Mouse (Mus musculus) neural tube, embryonic 14.5 days (tissue): ENCODE measurements at regions not wholly inside any gene's neighbourhood (a gene's known extent, or its start where the extent isn't known, plus 50 kb on each side); places are given as distances from the start of the nearest gene placed in this dataset.
"Not testable (repeated sequence)": the region's sequence is repeated elsewhere in the genome, so short reads cannot be mapped to it uniquely, and the experiment has no call there.

Experiments used
- ATAC-seq: fragments of 200-750 bp; cut with Nextera tagmentation; 2 replicates; pipeline ENCODE4 v1.8.0; 2017; ENCODE audit warnings: low read depth, mild to moderate bottlenecking, moderate TSS enrichment, moderate library complexity
- H3K27ac ChIP-seq: fragments of 300-500 bp; sonication (generic); 2 replicates; pipeline ENCODE4 v1.5.1; 2014; ENCODE audit warnings: low read depth, mild to moderate bottlenecking, control low read depth, low read length, moderate library complexity, mixed read lengths
- H3K27me3 ChIP-seq: fragments of 300-500 bp; sonication (generic); 2 replicates; pipeline ENCODE4 v1.6.1; 2014; ENCODE audit warnings: low read length; ENCODE audit not compliant: control insufficient read depth, insufficient read depth
- H3K36me3 ChIP-seq: fragments of 300-500 bp; sonication (generic); 2 replicates; pipeline ENCODE4 v1.6.1; 2014; ENCODE audit warnings: low read length, mixed read lengths; ENCODE audit not compliant: control insufficient read depth, insufficient read depth
- H3K4me1 ChIP-seq: fragments of 300-500 bp; sonication (generic); 2 replicates; pipeline ENCODE4 v1.6.1; 2014; ENCODE audit warnings: low read length; ENCODE audit not compliant: control insufficient read depth, insufficient read depth
- H3K4me2 ChIP-seq: fragments of 300-500 bp; sonication (generic); 2 replicates; pipeline ENCODE4 v1.6.1; 2014; ENCODE audit warnings: mild to moderate bottlenecking, low read depth, low read length, control low read depth
- H3K4me3 ChIP-seq: fragments of 300-500 bp; sonication (generic); 2 replicates; pipeline ENCODE4 v1.5.1; 2014; ENCODE audit warnings: low read depth, low read length, control low read depth, mixed read lengths
- H3K9ac ChIP-seq: fragments of 300-500 bp; sonication (generic); replicated peaks from 2 replicates; pipeline ENCODE4 v1.6.1; 2014; ENCODE audit warnings: low read depth, mild to moderate bottlenecking, control low read depth, low read length, mixed read lengths
- H3K9me3 ChIP-seq: fragments of 300-500 bp; sonication (generic); 2 replicates; pipeline ENCODE4 v1.6.1; 2016; ENCODE audit warnings: low read length; ENCODE audit not compliant: control insufficient read depth
- WGBS: fragments of 180-500 bp; shearing (Covaris S2); extraction: QIAGEN DNeasy Blood & Tissue Kit; methylation state at CpG from one replicate; pipeline ENCODE4 v1.1.7; 2014; 5-methylcytosine and 5-hydroxymethylcytosine counted together

- Histone ChIP-seq H3K4me2 (no peak overlapping the region), H3K36me3 (no peaks in the 10 kb centered on the region), H3K27ac (no peak overlapping the region), H3K9me3 (no peaks in the 10 kb centered on the region), H3K4me3 (no peak overlapping the region), H3K27me3 (no peaks in the 10 kb centered on the region), H3K9ac (no peak overlapping the region), H3K4me1 (0 out of 2 replicates have a peak, but pooled peaks cover under 1% of the 10 kb centered on the region)
- 92% methylated on average over 16 of the region's 16 CpGs for WGBS
- ATAC-seq = no peak
These were observed 395.4 kb upstream of the Zfp507 start for GRCm38 (mm10) chr7:36198091-36198700.

DNA sequence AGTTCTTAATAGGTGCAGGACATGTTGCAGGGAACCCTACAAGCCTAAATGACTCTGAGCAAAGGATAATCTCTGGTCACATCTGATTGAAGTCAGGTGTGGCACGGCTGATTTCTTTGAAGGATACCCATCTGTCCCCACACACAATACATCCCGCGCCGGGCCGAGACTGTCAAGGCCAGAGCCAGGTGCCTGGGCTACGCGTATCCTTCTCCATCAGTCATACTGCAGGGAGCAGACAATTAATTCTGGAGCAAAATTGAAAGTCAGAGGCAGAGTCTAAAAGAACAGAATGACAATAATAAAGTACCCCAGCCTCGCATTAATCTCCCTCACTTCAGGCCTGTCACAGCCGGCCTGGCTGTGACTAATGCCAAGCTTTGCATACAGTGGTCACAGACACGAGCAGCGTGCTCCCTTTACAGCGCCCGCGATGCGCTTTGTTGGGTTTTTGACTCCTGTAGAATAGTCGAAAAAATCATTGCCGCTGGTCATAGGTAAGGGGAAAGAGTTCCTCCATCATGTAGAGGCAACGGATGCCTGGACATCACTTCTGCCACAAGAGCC lies 393.4 kb upstream of the Zfp507 start:
- Histone ChIP-seq H3K4me2 (no peak overlapping the region), H3K27ac (no peak overlapping the region), H3K9me3 (no peaks in the 10 kb centered on the region), H3K27me3 (no peaks in the 10 kb centered on the region), H3K4me1 (peaks cover 8% of the 10 kb centered on the region; the same call in 1 of the 2 replicates), H3K36me3 (no peaks in the 10 kb centered on the region), H3K9ac (no peak overlapping the region), H3K4me3 (no peak overlapping the region)
- 47% methylated on average over 18 of the region's 18 CpGs for WGBS
- ATAC-seq = peak; percentile 38; the same call in 1 of the 2 replicates

- Histone ChIP-seq H3K9ac (no peak overlapping the region), H3K27ac (no peak overlapping the region), H3K4me2 (no peak overlapping the region), H3K4me3 (no peak overlapping the region), H3K36me3 (no peaks in the 10 kb centered on the region), H3K4me1 (peaks cover 8% of the 10 kb centered on the region; the same call in 1 of the 2 replicates), H3K27me3 (no peaks in the 10 kb centered on the region), H3K9me3 (no peaks in the 10 kb centered on the region)
- ATAC-seq = no peak; the same call in 1 of the 2 replicates
- WGBS = 55% methylated on average over 8 of the region's 8 CpGs
These were observed 389.8 kb upstream of the Zfp507 start for GRCm38 (mm10) chr7:36192645-36193044.

DNA sequence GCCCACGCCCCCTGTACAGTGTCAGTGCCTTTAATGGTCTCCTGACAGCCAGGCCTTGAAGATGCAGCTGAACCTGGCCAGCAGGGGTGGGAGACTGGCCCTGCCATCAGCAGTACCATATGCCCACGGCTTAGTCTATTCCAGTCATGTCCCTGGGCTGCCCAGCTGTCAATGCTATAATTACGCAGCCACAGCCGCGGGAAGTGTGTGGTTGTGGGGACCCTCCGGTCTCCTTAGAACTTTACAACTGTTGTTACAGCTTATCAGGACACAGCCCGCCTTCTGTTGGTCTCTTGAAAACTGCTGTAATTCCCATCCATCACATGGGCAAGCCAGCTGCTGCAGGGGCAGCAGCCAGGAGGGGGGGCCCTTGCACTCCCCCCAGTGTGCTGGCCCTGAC lies 375.1 kb upstream of the Zfp507 start:
- Histone ChIP-seq H3K9me3 (no peaks in the 10 kb centered on the region), H3K27ac (no peak overlapping the region), H3K4me1 (no peaks in the 10 kb centered on the region), H3K27me3 (no peaks in the 10 kb centered on the region), H3K9ac (no peak overlapping the region), H3K4me3 (no peak overlapping the region), H3K36me3 (no peaks in the 10 kb centered on the region), H3K4me2 (no peak overlapping the region)
- ATAC-seq = no peak
- WGBS = 37% methylated on average over 7 of the region's 7 CpGs

DNA sequence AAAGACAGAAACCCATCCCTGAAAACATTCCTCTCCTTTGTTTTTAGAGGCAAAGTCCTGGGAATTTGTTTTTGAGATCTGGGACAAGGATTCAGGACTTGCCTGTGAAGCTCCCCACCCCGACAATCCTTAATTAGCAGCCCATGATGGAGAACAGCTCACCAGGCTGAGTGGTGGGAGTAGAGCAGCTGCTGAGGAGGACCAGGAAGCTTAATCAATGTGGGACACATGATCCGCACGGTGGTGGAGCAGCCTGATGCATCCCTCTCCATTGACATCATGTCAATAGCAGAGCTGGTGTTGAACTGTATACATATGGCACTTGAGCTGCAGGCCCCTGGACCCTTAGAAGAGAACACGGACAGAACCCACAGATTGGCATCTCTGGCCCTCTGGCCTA lies 372.5 kb upstream of the Zfp507 start:
- 90% methylated on average over 4 of the region's 4 CpGs for WGBS
- Histone ChIP-seq H3K9ac (no peak overlapping the region), H3K36me3 (no peaks in the 10 kb centered on the region), H3K4me2 (no peak overlapping the region), H3K27ac (no peak overlapping the region), H3K4me1 (no peaks in the 10 kb centered on the region), H3K4me3 (no peak overlapping the region), H3K9me3 (no peaks in the 10 kb centered on the region), H3K27me3 (no peaks in the 10 kb centered on the region)
- ATAC-seq = no peak

DNA sequence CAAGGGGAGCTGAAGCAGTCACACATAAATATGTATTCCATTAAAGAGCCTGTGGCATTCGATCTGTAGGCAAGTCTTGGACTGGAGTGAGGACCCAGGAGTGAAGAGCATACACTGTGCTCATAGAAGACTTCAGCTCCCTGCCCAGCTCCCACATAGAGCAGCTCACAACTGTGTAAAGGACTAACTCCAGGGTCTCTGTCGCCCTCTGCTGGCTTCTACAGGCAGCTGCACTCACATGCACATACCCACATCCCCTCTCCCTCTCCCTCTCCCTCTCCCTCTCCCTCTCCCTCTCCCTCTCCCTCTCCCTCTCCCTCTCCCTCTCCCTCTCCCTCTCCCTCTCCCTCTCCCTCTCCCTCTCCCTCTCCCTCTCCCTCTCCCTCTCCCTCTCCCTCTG lies 369.7 kb upstream of the Zfp507 start:
- 58% methylated on average over 2 of the region's 2 CpGs for WGBS

GRCm38 (mm10) chr7:36157270-36157945 lies 354.6 kb upstream of the Zfp507 start:
- peaks cover 13% of the 10 kb centered on the region for H3K4me1 ChIP-seq
- peak overlapping the region; percentile 57 for H3K27ac ChIP-seq
- 37% methylated on average over 22 of the region's 22 CpGs for WGBS
- no peak overlapping the region; the same call in 1 of the 2 replicates for H3K4me2 ChIP-seq
- peak; percentile 67 for ATAC-seq
- H3K9ac ChIP-seq = no peak overlapping the region
- H3K9me3 ChIP-seq = no peaks in the 10 kb centered on the region
- no peaks in the 10 kb centered on the region for H3K36me3 ChIP-seq
- H3K27me3 ChIP-seq = no peaks in the 10 kb centered on the region
- no peak overlapping the region for H3K4me3 ChIP-seq

More for the DNA sequence above, 369.7 kb upstream of the Zfp507 start:
- H3K27ac ChIP-seq, H3K9ac ChIP-seq, ATAC-seq, H3K36me3 ChIP-seq, H3K27me3 ChIP-seq, H3K9me3 ChIP-seq, H3K4me2 ChIP-seq, H3K4me1 ChIP-seq, H3K4me3 ChIP-seq: not testable (repeated sequence)

DNA sequence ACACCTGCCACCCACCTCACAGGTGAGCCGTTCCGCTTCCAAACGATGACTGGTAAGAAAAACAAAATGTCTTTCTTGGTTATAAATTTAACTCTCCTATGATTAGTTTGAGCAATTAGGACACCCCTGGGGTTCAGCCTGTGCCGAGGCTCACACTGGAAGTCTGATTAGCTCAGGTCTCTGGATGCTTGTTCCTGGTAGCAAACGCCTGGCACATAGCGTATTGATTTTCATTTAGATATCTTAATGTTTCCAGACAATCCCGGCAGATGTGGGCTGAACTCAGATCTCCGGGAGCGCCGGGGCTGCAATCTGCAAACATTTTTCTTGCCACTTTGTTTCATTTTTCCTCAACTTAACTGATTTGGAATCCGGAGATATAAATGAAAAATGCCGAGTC lies 353.8 kb upstream of the Zfp507 start:
- H3K4me1 ChIP-seq = peaks cover 13% of the 10 kb centered on the region
- H3K4me2 ChIP-seq = no peak overlapping the region
- H3K9me3 ChIP-seq = no peaks in the 10 kb centered on the region
- H3K27ac ChIP-seq = peak overlapping the region; percentile 31; the same call in 1 of the 2 replicates
- WGBS = 51% methylated on average over 12 of the region's 12 CpGs
- no peak overlapping the region for H3K9ac ChIP-seq
- no peaks in the 10 kb centered on the region for H3K36me3 ChIP-seq
- no peak overlapping the region for H3K4me3 ChIP-seq
- H3K27me3 ChIP-seq = no peaks in the 10 kb centered on the region
- ATAC-seq = no peak; the same call in 1 of the 2 replicates

GRCm38 (mm10) chr7:36155576-36155975 lies 352.8 kb upstream of the Zfp507 start:
- H3K4me3 ChIP-seq = no peak overlapping the region
- no peak for ATAC-seq

More at GRCm38 (mm10) chr7:36155576-36155975, 352.8 kb upstream of the Zfp507 start:
- Histone ChIP-seq H3K36me3 (no peaks in the 10 kb centered on the region), H3K4me2 (no peak overlapping the region), H3K9ac (no peak overlapping the region), H3K27me3 (no peaks in the 10 kb centered on the region), H3K9me3 (no peaks in the 10 kb centered on the region), H3K27ac (no peak overlapping the region), H3K4me1 (peaks cover 13% of the 10 kb centered on the region)
- WGBS = 74% methylated on average over 2 of the region's 2 CpGs
